Mouse (Mus musculus) testis, adult 2 months (tissue): ENCODE measurements around the gene Polrmt. TPM values are rescaled to one million over a fixed set of nuclear protein-coding genes. Genes with fewer than 3 reads are reported as not detected.

Source experiments
- H3K27ac ChIP-seq: fragments of 200-500 bp; 2 replicates; pipeline ENCODE4 v1.5.1; 2012; ENCODE audit warnings: low read depth, low read length; ENCODE audit not compliant: control insufficient read depth, insufficient read depth
- H3K27me3 ChIP-seq: fragments of 200-500 bp; 2 replicates; pipeline ENCODE4 v1.6.1; 2012; ENCODE audit warnings: mild to moderate bottlenecking, low read length, moderate library complexity; ENCODE audit not compliant: control insufficient read depth, insufficient read depth
- H3K36me3 ChIP-seq: fragments of 200-500 bp; 2 replicates; pipeline ENCODE4 v1.6.1; 2012; ENCODE audit warnings: mild to moderate bottlenecking, low read length; ENCODE audit not compliant: control insufficient read depth, insufficient read depth
- H3K4me1 ChIP-seq: fragments of 200-500 bp; 2 replicates; pipeline ENCODE4 v1.6.1; 2012; ENCODE audit warnings: low read length; ENCODE audit not compliant: control insufficient read depth, insufficient read depth
- H3K4me3 ChIP-seq: fragments of 200-500 bp; 2 replicates; pipeline ENCODE4 v1.5.1; 2012; ENCODE audit warnings: low read depth, mild to moderate bottlenecking, low read length, moderate library complexity, mixed read lengths; ENCODE audit not compliant: control insufficient read depth
- CTCF ChIP-seq: fragments of 200-500 bp; IDR thresholded peaks from 2 replicates; pipeline ENCODE4 v1.5.1; 2012; ENCODE audit warnings: low read depth, mild to moderate bottlenecking, inconsistent platforms, low read length, moderate library complexity; ENCODE audit not compliant: control insufficient read depth, insufficient read depth, insufficient replicate concordance
- POLR2A ChIP-seq: fragments of 200-500 bp; IDR thresholded peaks from 2 replicates; pipeline ENCODE4 v1.6.1; 2012; ENCODE audit warnings: low read depth, mild to moderate bottlenecking, inconsistent platforms, low read length, moderate library complexity; ENCODE audit not compliant: control insufficient read depth
- polyA plus RNA-seq: library from polyadenylated mRNA; depleted of rRNA; stranded (reverse); fragments of >200 nt; gene quantifications from 2 replicates; pipeline ENCODE4 v1.2.3, GENCODE M21; 2012

Polrmt gene
- polyA plus RNA-seq, 1 experiment = 30.6 TPM

DNA sequence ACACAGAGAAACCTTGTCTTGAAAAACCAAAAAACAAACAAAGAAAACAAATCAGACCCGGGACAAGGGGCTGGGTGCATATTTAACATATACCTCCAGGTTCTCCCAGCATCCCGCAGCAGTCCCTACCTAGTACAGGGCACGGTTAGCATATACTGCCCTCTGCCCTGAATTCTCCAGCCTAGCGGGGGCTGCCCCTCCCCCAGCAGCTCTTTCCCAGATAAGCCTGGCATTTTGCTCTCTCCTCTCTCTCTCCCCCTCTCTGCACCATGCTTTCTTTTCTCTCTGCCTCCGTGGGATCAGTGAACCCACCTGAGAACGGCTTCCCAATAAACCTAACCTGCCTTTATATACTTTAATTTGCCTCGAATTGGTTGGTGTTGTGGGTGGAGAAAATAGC lies 45.7 kb downstream of the Polrmt start:
- H3K4me3 ChIP-seq = no peak overlapping the region
- TF ChIP-seq POLR2A (no peak), CTCF (no peak)
- H3K27ac ChIP-seq = peak overlapping the region; percentile 77
- no peaks in the 10 kb centered on the region for H3K36me3 ChIP-seq
- H3K4me1 ChIP-seq = peaks cover 23% of the 10 kb centered on the region
- H3K27me3 ChIP-seq = no peaks in the 10 kb centered on the region

DNA sequence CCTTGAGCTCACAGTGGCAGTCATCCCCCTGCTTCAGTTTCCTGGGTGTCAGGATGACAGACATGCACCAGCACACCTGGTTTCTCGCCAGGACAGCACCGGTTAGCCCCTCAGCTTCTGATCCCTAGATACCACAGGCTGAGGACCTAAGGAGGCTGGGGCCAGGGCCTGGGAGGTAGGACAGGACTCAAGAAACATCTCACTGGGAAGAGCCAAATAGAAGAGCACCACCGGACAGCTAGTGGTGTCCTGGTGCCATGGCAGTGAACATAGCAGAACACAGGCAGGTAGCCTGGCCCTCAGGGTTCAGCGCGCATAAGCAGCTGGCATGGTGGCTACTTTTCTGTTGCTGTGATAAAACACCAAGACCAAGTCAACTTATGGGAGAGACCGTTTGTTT lies 47.9 kb downstream of the Polrmt start:
- Histone ChIP-seq H3K27ac (no peak overlapping the region), H3K4me1 (peaks cover 19% of the 10 kb centered on the region), H3K27me3 (no peaks in the 10 kb centered on the region), H3K36me3 (no peaks in the 10 kb centered on the region), H3K4me3 (no peak overlapping the region)
- TF ChIP-seq CTCF = no peak
- TF ChIP-seq POLR2A = no peak

DNA sequence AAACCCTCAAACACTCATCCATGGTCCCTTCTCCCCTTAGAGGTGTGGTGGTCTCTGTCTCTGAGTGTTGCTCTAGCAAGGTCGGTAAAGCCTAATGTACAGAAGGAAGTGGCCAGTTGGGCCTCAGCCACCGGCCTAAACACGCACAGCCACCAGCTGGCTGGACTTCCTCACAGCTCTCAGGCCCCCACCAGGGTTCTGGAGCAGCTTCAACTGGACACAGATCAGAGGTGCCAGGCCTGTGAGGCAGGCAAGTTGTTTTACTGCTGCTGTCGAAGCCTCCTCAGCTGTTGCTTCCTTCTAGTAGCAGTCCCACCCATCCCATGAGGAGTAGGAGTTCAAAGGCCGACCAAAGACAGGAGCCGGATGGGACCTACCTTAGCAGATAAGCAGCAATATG lies 48.5 kb downstream of the Polrmt start:
- Histone ChIP-seq H3K27ac (no peak overlapping the region), H3K36me3 (no peaks in the 10 kb centered on the region)

DNA sequence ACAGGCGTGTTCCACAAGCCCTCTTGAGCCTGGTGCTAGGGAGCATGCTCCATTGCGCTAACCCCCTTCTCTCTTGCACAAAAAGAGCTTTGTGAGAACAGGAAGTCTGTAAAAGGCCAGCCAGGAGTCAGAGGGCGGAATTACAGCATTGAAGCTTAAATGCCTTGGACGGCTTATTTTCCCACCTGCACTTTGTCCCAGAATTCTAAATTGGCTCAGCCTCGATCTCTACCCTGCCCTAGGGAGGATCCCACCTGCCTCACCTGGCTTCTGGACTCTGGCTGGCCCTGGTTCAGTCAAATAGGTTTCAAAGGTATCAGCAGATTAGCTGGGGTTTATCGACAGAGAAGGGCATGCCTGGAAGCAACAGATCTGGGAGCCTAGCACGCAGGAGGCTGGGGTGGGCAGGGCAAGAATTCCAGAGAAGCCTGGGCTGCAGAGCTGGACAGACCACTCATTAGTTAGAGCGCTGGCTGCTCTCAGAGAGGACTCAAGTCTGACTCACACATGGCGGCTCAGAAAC lies 50.2 kb downstream of the Polrmt start:
- H3K27me3 ChIP-seq = no peaks in the 10 kb centered on the region
- no peaks in the 10 kb centered on the region for H3K36me3 ChIP-seq
- H3K4me3 ChIP-seq = no peak overlapping the region
- TF ChIP-seq CTCF (no peak), POLR2A (no peak)
- no peak overlapping the region for H3K27ac ChIP-seq
- H3K4me1 ChIP-seq = peaks cover 10% of the 10 kb centered on the region

More for the DNA sequence above, 48.5 kb downstream of the Polrmt start:
- Histone ChIP-seq H3K4me1 (peaks cover 19% of the 10 kb centered on the region), H3K27me3 (no peaks in the 10 kb centered on the region), H3K4me3 (no peak overlapping the region)
- no peak for TF ChIP-seq CTCF
- TF ChIP-seq POLR2A = no peak

DNA sequence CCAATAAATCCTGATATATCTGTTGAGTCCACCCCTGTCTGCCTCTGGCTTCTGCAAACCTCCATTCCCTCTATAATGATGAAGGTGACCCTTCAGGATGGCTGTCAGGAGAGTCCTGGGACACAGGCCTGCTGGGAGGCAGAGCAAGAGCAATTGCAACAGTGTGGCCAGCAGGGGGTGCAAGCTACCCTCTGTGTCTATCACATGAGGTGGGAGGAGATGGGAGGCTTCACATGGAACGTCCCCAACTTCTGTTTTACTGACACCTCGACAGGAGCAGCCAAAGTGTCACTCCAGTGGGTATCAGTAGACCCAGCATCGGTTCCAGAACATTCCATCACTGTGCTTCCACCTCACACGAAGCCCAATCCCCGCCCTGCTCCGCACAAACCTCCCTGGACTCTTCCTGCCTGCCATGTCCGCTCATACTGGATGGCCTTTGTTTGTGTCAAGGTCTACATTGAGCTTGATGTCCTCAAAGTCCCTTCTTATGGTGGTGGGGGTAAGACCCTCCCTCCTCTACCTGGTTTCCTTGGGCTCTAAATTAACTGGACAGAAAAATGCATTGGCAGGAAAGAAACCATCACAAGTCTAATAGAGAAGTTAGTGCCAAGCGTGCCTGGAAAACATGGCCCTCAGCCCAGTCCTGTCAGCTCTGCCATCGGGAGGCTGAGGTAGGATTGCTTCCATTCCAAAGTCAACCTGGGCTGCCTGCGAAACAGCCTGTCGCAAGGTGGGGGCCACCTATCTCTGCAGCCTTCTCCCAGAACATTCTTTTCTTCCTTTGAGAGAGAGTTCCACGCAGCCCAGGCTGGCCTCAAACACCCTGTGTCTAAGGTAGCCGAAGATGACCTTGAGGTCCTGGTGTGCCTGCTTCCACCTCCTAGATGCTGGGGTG lies 50.9 kb downstream of the Polrmt start:
- no peak overlapping the region for H3K27ac ChIP-seq
- TF ChIP-seq CTCF (peak; percentile 79; the same call in 1 of the 2 replicates), POLR2A (no peak)
- no peaks in the 10 kb centered on the region for H3K27me3 ChIP-seq
- H3K36me3 ChIP-seq = no peaks in the 10 kb centered on the region
- peaks cover 3% of the 10 kb centered on the region; the same call in 1 of the 2 replicates for H3K4me1 ChIP-seq
- H3K4me3 ChIP-seq = no peak overlapping the region

GRCm38 (mm10) chr10:79694379-79694655 lies 52.1 kb downstream of the Polrmt start:
- Histone ChIP-seq H3K4me3 (no peak overlapping the region), H3K27ac (no peak overlapping the region)
- no peak for TF ChIP-seq POLR2A
- TF ChIP-seq CTCF = no peak

DNA sequence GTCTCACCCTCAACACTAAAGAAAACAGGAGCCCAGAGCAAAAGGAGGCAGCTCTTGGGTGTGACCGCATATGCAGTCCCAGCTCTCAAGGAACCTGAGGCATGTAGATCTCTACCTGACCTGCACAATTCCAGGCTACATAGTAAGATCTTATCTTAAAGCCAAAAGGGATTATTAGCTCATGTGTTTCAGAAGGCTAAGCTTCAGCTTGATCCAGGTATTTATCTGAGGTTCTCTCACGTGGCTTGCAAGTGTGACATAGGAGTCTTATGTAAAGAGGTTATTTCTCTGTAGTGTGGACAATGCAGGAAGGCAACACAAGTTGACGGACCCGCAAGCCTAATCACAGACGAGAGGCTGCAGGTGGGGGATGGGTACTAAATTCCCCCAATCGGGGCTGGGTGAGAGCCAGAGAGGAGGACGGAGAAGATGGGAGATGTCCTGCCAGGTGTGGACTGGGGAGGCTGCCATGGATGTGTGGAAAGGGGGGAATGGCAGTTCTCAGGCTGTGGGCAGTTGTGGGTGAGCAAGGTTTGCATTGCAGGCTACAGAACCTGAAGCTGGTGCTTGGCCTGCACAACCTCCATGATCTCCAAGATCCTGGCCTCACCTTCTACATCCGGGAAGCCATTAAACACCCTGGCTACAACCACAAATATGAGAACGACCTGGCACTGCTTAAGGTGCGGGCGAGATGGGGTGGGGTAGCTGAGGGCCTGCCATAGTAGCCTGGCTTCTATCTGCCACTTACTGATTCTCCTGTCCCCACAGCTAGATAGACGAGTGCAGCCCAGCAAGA lies 52.6 kb downstream of the Polrmt start:
- H3K27me3 ChIP-seq = no peaks in the 10 kb centered on the region
- TF ChIP-seq POLR2A (no peak), CTCF (no peak)
- H3K27ac ChIP-seq = no peak overlapping the region
- H3K4me3 ChIP-seq = no peak overlapping the region
- no peaks in the 10 kb centered on the region for H3K36me3 ChIP-seq
- H3K4me1 ChIP-seq = peaks cover 3% of the 10 kb centered on the region; the same call in 1 of the 2 replicates

More at GRCm38 (mm10) chr10:79694379-79694655, 52.1 kb downstream of the Polrmt start:
- peaks cover 3% of the 10 kb centered on the region; the same call in 1 of the 2 replicates for H3K4me1 ChIP-seq
- no peaks in the 10 kb centered on the region for H3K36me3 ChIP-seq
- no peaks in the 10 kb centered on the region for H3K27me3 ChIP-seq
